Mouse (Mus musculus) limb, embryonic 12.5 days (tissue): Measurements from ENCODE around the gene Mad1l1. TPM values are rescaled to one million over a fixed set of nuclear protein-coding genes. Genes with fewer than 3 reads are reported as not detected.
A peak's percentile ranks its signal among the peaks of the same experiment; 100 is the strongest.

Experiments used
- ATAC-seq: fragments of 200-750 bp; cut with Nextera tagmentation; 2 replicates; pipeline ENCODE4 v1.8.0; 2017; ENCODE audit warnings: low read depth, moderate TSS enrichment; ENCODE audit not compliant: insufficient number of reproducible peaks, insufficient read depth, low FRiP score, low TSS enrichment
- H3K27ac ChIP-seq: fragments of 300-500 bp; sonication (generic); 2 replicates; pipeline ENCODE4 v1.5.1; 2016; ENCODE audit warnings: mild to moderate bottlenecking, moderate library complexity
- H3K27me3 ChIP-seq: fragments of 300-500 bp; sonication (generic); 2 replicates; pipeline ENCODE4 v1.6.1; 2016; ENCODE audit warnings: mild to moderate bottlenecking, moderate library complexity
- H3K36me3 ChIP-seq: fragments of 300-500 bp; sonication (generic); 2 replicates; pipeline ENCODE4 v1.6.1; 2016; ENCODE audit warnings: mild to moderate bottlenecking, moderate library complexity
- H3K4me1 ChIP-seq: fragments of 300-500 bp; sonication (generic); replicated peaks from 2 replicates; pipeline ENCODE4 v1.6.1; 2016
- H3K4me2 ChIP-seq: fragments of 300-500 bp; sonication (generic); 2 replicates; pipeline ENCODE4 v1.6.1; 2016; ENCODE audit warnings: mild to moderate bottlenecking, moderate library complexity
- H3K4me3 ChIP-seq: fragments of 300-500 bp; sonication (generic); replicated peaks from 2 replicates; pipeline ENCODE4 v1.5.1; 2016; ENCODE audit warnings: mild to moderate bottlenecking
- H3K9ac ChIP-seq: fragments of 300-500 bp; sonication (generic); replicated peaks from 2 replicates; pipeline ENCODE4 v1.6.1; 2016; ENCODE audit warnings: mild to moderate bottlenecking, moderate library complexity
- H3K9me3 ChIP-seq: fragments of 300-500 bp; sonication (generic); 2 replicates; pipeline ENCODE4 v1.6.1; 2016; ENCODE audit warnings: mild to moderate bottlenecking, moderate library complexity
- WGBS: fragments of 180-500 bp; shearing (Covaris S2); methylation state at CpG from one replicate; pipeline ENCODE4 v1.1.7; 2016; 5-methylcytosine and 5-hydroxymethylcytosine counted together
- polyA plus RNA-seq: library from polyadenylated mRNA; unstranded; fragments of >200 nt; fragmentation: Nextera tagmentation; extraction: Ambion mirVana; gene quantifications from 2 replicates; pipeline ENCODE4 v1.2.1, GENCODE M21; 2016

The Mad1l1 gene
- polyA plus RNA-seq, 1 experiment from 2014 or later: 55.9 TPM

DNA sequence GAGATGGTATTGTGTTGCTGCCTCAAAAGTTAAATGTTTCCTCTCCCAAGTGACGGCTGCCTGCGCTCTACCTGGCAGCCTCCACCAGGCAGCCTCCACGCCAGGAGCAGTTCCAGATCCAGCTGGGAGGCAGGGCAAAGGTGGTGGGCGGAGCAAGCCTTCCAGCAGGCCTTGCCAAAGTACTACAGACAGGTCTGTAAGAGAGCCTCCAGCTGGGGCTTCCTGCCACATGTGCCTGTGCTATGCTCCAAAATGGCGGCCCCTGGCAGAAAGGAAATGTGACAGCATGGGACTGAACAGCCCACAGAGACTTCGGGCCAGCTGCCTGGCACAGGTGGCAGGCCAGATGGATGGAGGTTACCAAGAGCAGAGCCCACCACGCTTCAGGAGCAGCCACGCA, 39.0 kb downstream of the Mad1l1 start:
- Histone ChIP-seq H3K27ac (no peak overlapping the region), H3K27me3 (no peaks in the 10 kb centered on the region), H3K36me3 (peaks cover 74% of the 10 kb centered on the region), H3K4me2 (no peak overlapping the region), H3K4me1 (peaks cover 5% of the 10 kb centered on the region; the same call in 1 of the 2 replicates), H3K9ac (no peak overlapping the region), H3K4me3 (no peak overlapping the region), H3K9me3 (no peaks in the 10 kb centered on the region)
- ATAC-seq: no peak
- WGBS: 70% methylated on average over 8 of the region's 8 CpGs

GRCm38 (mm10) chr5:140280205-140280604, 41.1 kb downstream of the Mad1l1 start:
- no peak overlapping the region for H3K27ac ChIP-seq
- H3K9ac ChIP-seq: no peak overlapping the region
- 79% methylated on average over 9 of the region's 9 CpGs for WGBS
- H3K4me3 ChIP-seq: no peak overlapping the region
- H3K27me3 ChIP-seq: no peaks in the 10 kb centered on the region
- no peak for ATAC-seq
- no peaks in the 10 kb centered on the region for H3K9me3 ChIP-seq
- H3K36me3 ChIP-seq: peaks cover 72% of the 10 kb centered on the region
- H3K4me1 ChIP-seq: peaks cover 5% of the 10 kb centered on the region; the same call in 1 of the 2 replicates
- no peak overlapping the region for H3K4me2 ChIP-seq

GRCm38 (mm10) chr5:140276779-140277178, 44.6 kb downstream of the Mad1l1 start:
- Histone ChIP-seq H3K4me1 (peaks cover 4% of the 10 kb centered on the region), H3K27ac (no peak overlapping the region), H3K9me3 (no peaks in the 10 kb centered on the region), H3K9ac (no peak overlapping the region), H3K4me2 (no peak overlapping the region), H3K36me3 (peaks cover 63% of the 10 kb centered on the region), H3K4me3 (no peak overlapping the region), H3K27me3 (no peaks in the 10 kb centered on the region)
- WGBS: 78% methylated on average over 6 of the region's 6 CpGs
- no peak for ATAC-seq

DNA sequence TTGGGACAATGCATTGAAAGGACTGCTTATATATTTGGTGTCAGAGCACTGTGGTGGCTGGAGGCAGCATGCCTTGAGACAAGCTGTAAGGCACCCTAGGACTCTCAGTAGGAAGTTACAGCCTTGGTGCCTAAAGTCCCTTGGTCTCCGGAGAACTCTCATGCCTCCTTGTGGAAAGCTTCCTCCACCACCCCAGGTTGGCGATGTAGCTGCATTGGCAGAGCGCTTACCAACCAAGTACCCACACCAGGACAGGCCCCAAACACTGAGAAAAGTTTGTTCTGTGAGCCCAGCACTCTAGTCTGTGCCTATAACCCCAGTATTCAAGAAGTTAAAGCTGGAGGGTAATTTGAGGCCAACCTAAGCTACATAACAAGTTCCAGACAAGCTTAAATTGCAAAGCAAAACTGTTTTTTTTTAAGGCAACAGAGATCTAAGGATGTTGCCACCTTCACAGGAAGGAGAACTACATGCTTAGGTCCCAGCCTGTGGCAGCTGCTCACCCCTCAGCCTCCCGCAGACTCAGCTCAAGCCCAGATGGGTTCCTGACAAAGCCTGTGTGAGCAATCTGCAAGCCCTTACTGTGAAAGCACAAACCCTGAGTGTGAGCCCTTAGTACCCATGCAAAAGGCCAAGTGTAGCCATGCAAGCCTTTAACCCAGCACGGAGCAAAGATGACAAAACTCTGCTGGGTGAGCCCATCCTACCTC, 50.2 kb downstream of the Mad1l1 start:
- Histone ChIP-seq H3K9me3 (no peaks in the 10 kb centered on the region), H3K36me3 (peaks cover 46% of the 10 kb centered on the region), H3K4me2 (no peak overlapping the region), H3K27me3 (no peaks in the 10 kb centered on the region), H3K9ac (no peak overlapping the region), H3K27ac (peak overlapping the region; percentile 53; the same call in 1 of the 2 replicates), H3K4me3 (no peak overlapping the region), H3K4me1 (peaks cover 16% of the 10 kb centered on the region)
- WGBS: 73% methylated on average over 5 of the region's 5 CpGs
- no peak for ATAC-seq

DNA sequence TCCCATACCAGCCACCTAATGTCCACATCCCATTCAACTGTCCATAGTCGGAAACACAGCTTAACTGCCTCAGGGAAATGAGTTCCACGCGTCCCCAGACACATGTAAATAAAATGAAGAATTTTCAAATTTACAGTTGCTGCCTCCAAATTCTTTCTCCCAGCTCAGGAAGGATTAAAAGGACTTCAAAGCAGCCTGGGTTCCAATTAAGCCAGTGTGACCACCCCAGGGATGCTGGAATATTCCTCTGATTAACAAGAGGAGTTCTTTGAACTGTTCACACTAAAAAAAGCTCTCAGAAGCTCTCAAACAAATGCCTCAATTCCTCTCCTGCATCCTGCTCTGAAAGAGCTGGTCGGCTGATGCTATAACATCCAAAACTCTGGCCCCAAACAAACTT, 53.0 kb downstream of the Mad1l1 start:
- 32% methylated on average over 4 of the region's 4 CpGs for WGBS
- Histone ChIP-seq H3K4me1 (peaks cover 20% of the 10 kb centered on the region), H3K27ac (peak overlapping the region; percentile 69; the same call in 1 of the 2 replicates), H3K4me3 (no peak overlapping the region), H3K27me3 (no peaks in the 10 kb centered on the region), H3K36me3 (peaks cover 24% of the 10 kb centered on the region), H3K9ac (no peak overlapping the region), H3K9me3 (no peaks in the 10 kb centered on the region), H3K4me2 (no peak overlapping the region)
- ATAC-seq: no peak

- Histone ChIP-seq H3K9ac (no peak overlapping the region), H3K9me3 (no peaks in the 10 kb centered on the region), H3K4me2 (no peak overlapping the region), H3K27me3 (no peaks in the 10 kb centered on the region), H3K27ac (no peak overlapping the region), H3K4me3 (no peak overlapping the region), H3K4me1 (peaks cover 19% of the 10 kb centered on the region), H3K36me3 (peaks cover 20% of the 10 kb centered on the region)
- 92% methylated on average over 2 of the region's 2 CpGs for WGBS
- no peak for ATAC-seq
Observed at GRCm38 (mm10) chr5:140267061-140267460, 54.3 kb downstream of the Mad1l1 start.

DNA sequence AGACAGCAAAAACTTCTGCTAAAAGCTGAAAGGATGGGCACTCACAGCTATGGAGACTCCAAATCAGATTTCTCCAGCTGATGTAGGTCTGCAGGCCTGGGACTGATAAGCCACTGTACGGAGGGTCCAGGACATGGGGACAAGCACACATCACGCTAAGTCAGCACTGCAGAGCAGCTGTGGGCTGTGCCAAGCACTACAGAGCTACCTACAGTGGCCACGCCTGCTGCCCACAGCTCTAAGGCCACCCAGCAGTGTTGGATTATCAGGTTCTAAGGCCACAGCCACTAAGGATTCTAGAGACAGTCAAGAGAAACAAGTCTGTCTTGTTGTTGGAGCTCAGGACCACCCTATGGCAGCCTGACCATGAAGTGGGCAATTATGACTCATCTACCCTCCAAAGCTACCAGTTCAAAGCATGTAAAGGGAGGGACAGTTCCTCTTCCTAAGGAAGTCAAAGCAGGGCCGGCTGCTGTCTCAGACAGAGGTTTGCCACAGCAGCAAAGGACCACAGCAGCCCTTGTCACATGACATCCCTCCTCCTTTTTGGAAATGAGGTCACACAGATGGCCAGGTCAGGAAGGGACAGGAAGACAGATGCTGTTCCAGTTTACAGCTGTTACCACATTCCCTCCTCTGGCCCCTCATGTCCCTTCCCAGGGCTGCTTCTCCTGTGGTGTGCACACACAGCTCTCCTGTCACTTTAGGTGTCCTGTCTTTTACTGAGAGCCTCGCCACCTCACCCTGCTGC, 56.4 kb downstream of the Mad1l1 start:
- peaks cover 19% of the 10 kb centered on the region for H3K36me3 ChIP-seq
- peak overlapping the region; percentile 53; the same call in 1 of the 2 replicates for H3K27ac ChIP-seq
- no peaks in the 10 kb centered on the region for H3K27me3 ChIP-seq
- H3K9me3 ChIP-seq: no peaks in the 10 kb centered on the region
- 72% methylated on average over 5 of the region's 5 CpGs for WGBS
- no peak overlapping the region for H3K4me2 ChIP-seq
- no peak overlapping the region for H3K9ac ChIP-seq
- no peak for ATAC-seq
- H3K4me3 ChIP-seq: no peak overlapping the region
- peaks cover 9% of the 10 kb centered on the region; the same call in 1 of the 2 replicates for H3K4me1 ChIP-seq

DNA sequence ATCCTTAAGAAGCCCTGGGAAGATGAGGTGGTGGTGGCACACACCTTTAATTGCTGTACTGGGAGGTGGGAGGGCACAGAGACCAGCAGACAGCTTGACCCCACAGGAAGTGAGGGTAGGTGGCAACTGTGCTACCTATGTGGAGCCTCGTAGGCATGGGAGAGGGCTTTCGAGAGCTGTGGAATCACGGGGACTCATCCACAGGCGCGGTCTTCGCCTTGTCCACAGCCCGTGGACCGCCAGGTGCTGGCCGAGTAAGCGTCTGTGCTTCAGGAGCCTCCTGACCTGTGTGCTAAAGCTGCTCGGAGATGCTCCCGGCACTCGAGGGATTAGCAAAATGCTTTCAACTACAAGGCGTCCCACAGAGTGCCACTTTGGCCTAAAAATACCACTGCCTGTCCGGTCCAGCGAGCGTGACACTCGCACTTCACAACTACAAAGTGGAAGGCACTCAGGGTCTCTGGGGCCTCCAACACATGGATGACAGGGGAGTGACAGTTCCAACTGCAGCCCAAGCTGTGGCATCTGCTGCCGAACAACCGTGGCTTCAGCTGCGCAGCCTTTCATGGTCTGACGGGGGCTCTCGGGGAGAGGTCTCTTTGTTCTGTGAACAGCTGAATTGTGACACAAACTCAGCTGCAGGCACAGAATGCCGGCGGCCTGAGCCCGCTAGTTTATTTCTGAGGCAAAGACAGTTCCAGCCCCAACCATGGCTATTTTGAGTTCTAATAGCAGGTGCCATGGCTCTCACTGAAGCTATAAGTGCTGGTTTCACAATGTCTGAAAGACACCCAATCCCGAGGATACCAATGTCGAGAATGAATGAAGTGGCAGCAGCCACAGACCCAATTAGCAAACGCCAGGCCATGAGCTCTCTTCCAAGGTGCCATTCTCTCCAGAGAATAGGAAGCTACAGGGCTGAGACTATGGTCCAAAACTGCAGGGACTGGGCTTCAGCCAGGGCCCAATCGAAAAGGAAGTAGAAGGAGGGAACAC, 57.3 kb downstream of the Mad1l1 start:
- H3K4me1 ChIP-seq: peaks cover 9% of the 10 kb centered on the region; the same call in 1 of the 2 replicates
- no peak overlapping the region for H3K9ac ChIP-seq
- ATAC-seq: no peak
- peak overlapping the region; percentile 53; the same call in 1 of the 2 replicates for H3K27ac ChIP-seq
- no peak overlapping the region for H3K4me2 ChIP-seq
- WGBS: 78% methylated on average over 30 of the region's 30 CpGs
- H3K4me3 ChIP-seq: no peak overlapping the region
- no peaks in the 10 kb centered on the region for H3K27me3 ChIP-seq
- peaks cover 22% of the 10 kb centered on the region for H3K36me3 ChIP-seq
- H3K9me3 ChIP-seq: no peaks in the 10 kb centered on the region

GRCm38 (mm10) chr5:140262401-140262800, 59.0 kb downstream of the Mad1l1 start:
- Histone ChIP-seq H3K27me3 (no peaks in the 10 kb centered on the region), H3K36me3 (peaks cover 34% of the 10 kb centered on the region), H3K9me3 (no peaks in the 10 kb centered on the region), H3K4me3 (no peak overlapping the region), H3K9ac (no peak overlapping the region), H3K4me1 (0 out of 2 replicates have a peak, but pooled peaks cover 4% of the 10 kb centered on the region), H3K4me2 (no peak overlapping the region), H3K27ac (no peak overlapping the region)
- no peak for ATAC-seq
- WGBS: 87% methylated on average over 3 of the region's 3 CpGs

- Histone ChIP-seq H3K4me1 (0 out of 2 replicates have a peak, but pooled peaks cover 4% of the 10 kb centered on the region), H3K4me3 (no peak overlapping the region), H3K36me3 (peaks cover 35% of the 10 kb centered on the region), H3K9me3 (no peaks in the 10 kb centered on the region), H3K27me3 (no peaks in the 10 kb centered on the region), H3K27ac (no peak overlapping the region), H3K4me2 (no peak overlapping the region), H3K9ac (no peak overlapping the region)
- WGBS: 77% methylated on average over 4 of the region's 4 CpGs
- ATAC-seq: no peak
Observed at GRCm38 (mm10) chr5:140261313-140261712, 60.0 kb downstream of the Mad1l1 start.
